Mouse (Mus musculus) brain, embryonic 14.5 days (tissue): Measurements from ENCODE around the gene Xpnpep3.

Experiments
- CTCF ChIP-seq: fragments of 200-500 bp; IDR thresholded peaks from 2 replicates; pipeline ENCODE4 v1.5.1; 2012; ENCODE audit warnings: inconsistent platforms, mild to moderate bottlenecking, moderate library complexity, borderline replicate concordance; ENCODE audit not compliant: insufficient read depth, insufficient read length; ENCODE audit errors: extremely low read depth
- POLR2A ChIP-seq: fragments of 200-500 bp; IDR thresholded peaks from 2 replicates; pipeline ENCODE4 v1.6.1; 2012; ENCODE audit warnings: mild to moderate bottlenecking, inconsistent platforms, borderline replicate concordance; ENCODE audit not compliant: poor library complexity, insufficient read depth, insufficient read length, severe bottlenecking; ENCODE audit errors: extremely low read depth

- no peak for TF ChIP-seq CTCF
- no peak for TF ChIP-seq POLR2A
Measured at GRCm38 (mm10) chr15:81480977-81481379, 81.0 kb downstream of the Xpnpep3 start.
